Mouse (Mus musculus) cerebellum, adult (tissue): ENCODE measurements around the gene Cfl1.

Experiments
- ATAC-seq: cut with Nextera tagmentation; 2 replicates; pipeline ENCODE4 v1.9.2; 2017; ENCODE audit warnings: mild to moderate bottlenecking, moderate library complexity, mixed read lengths; ENCODE audit not compliant: insufficient number of reproducible peaks, low FRiP score, low TSS enrichment

Gene Cfl1

GRCm38 (mm10) chr19:5463791-5464562, 26.3 kb upstream of the Cfl1 start:
- ATAC-seq: no peak

GRCm38 (mm10) chr19:5465037-5465436, 25.2 kb upstream of the Cfl1 start:
- ATAC-seq: no peak

GRCm38 (mm10) chr19:5466916-5467500, 23.2 kb upstream of the Cfl1 start:
- ATAC-seq: no peak

- ATAC-seq: no peak
Measured at GRCm38 (mm10) chr19:5468374-5468773, 21.9 kb upstream of the Cfl1 start, which contains the start of gene Ctsw. Gene Ctsw (minus strand): TSS chr19:5468507.

GRCm38 (mm10) chr19:5471846-5472245, 18.4 kb upstream of the Cfl1 start:
- no peak for ATAC-seq

- no peak for ATAC-seq
Measured at GRCm38 (mm10) chr19:5472857-5473256, 17.4 kb upstream of the Cfl1 start.

- no peak for ATAC-seq
Measured at GRCm38 (mm10) chr19:5473720-5474119, 16.5 kb upstream of the Cfl1 start, which contains the start of gene Efemp2. Gene Efemp2 (plus strand): TSS chr19:5473954.

GRCm38 (mm10) chr19:5474281-5475068, 15.8 kb upstream of the Cfl1 start:
- 0 out of 2 replicates have a peak, but pooled peaks have one; percentile 6 for ATAC-seq

GRCm38 (mm10) chr19:5475069-5475714, 15.1 kb upstream of the Cfl1 start:
- ATAC-seq: peak; percentile 33; the same call in 1 of the 2 replicates

GRCm38 (mm10) chr19:5477004-5477667, 13.1 kb upstream of the Cfl1 start:
- ATAC-seq: no peak

- ATAC-seq: no peak
Measured at GRCm38 (mm10) chr19:5477668-5478300, 12.5 kb upstream of the Cfl1 start.

GRCm38 (mm10) chr19:5480016-5480415, 10.2 kb upstream of the Cfl1 start:
- no peak for ATAC-seq

- ATAC-seq: no peak
Measured at GRCm38 (mm10) chr19:5481398-5481797, 8.9 kb upstream of the Cfl1 start.

GRCm38 (mm10) chr19:5483386-5484359, 6.6 kb upstream of the Cfl1 start:
- ATAC-seq: no peak

GRCm38 (mm10) chr19:5484496-5484895, 5.8 kb upstream of the Cfl1 start:
- no peak for ATAC-seq

- no peak for ATAC-seq
Measured at GRCm38 (mm10) chr19:5485371-5485770, 4.9 kb upstream of the Cfl1 start.

GRCm38 (mm10) chr19:5485821-5486220, 4.4 kb upstream of the Cfl1 start:
- ATAC-seq: peak; percentile 12; the same call in 1 of the 2 replicates

GRCm38 (mm10) chr19:5486286-5486685, 4.0 kb upstream of the Cfl1 start:
- no peak for ATAC-seq
